20 mouse cellular contexts compared by ENCODE assay signal in genomic region chr15:82213222-82213621, GRCm38 (mm10). TPM values are rescaled to one million over a fixed set of nuclear protein-coding genes. Genes with fewer than 3 reads are reported as not detected.
A peak's percentile ranks its signal among the peaks of the same experiment; 100 is the strongest.
DNase-seq lines count a peak whose midpoint lies in the region; ATAC-seq lines count a peak whose summit lies in the region.
"Had no signal": no experiment of that assay in that cellular context is flagged by ENCODE, and none has a peak within 500 bp of the region (broad histone marks: within the 10 kb centered on the region; RNA-seq: fewer than 3 reads in every experiment).

No protein-coding gene starts in this region.

- WGBS in kidney, embryonic 16.5 days = 16% methylated on average over 4 of the region's 4 CpGs
- 6% methylated on average over 4 of the region's 4 CpGs for WGBS in limb, embryonic 13.5 days

- H3K27ac ChIP-seq in kidney, embryonic 16.5 days (ENCODE audit: low read length) = no peak overlapping the region
- H3K27ac ChIP-seq in limb, embryonic 13.5 days = no peak overlapping the region
- H3K27ac ChIP-seq: embryonic facial prominence, embryonic 15.5 days; forebrain, embryonic 13.5 days; hindbrain, embryonic 15.5 days; layer of hippocampus, adult 2 months; left cerebral cortex, adult 2 months; limb, embryonic 15.5 days had no signal

- peaks cover 16% of the 10 kb centered on the region for H3K4me1 ChIP-seq in kidney, embryonic 16.5 days (ENCODE audit: insufficient read depth, low read length)
- peaks cover 42% of the 10 kb centered on the region for H3K4me1 ChIP-seq in limb, embryonic 13.5 days

- 0 out of 2 replicates have a peak overlapping the region, but pooled peaks have one; percentile 78 for H3K4me2 ChIP-seq in kidney, embryonic 16.5 days (replicated peaks; ENCODE audit: low read depth, low read length)
- H3K4me2 ChIP-seq in limb, embryonic 13.5 days (replicated peaks) = peak overlapping the region; percentile 81; the same call in 1 of the 2 replicates

- H3K9me3 ChIP-seq in kidney, embryonic 16.5 days (ENCODE audit: low read length) = no peaks in the 10 kb centered on the region
- H3K9me3 ChIP-seq in limb, embryonic 13.5 days = no peaks in the 10 kb centered on the region
- H3K9me3 ChIP-seq: embryonic facial prominence, embryonic 15.5 days; forebrain, embryonic 13.5 days; heart, embryonic 10.5 days; hindbrain, embryonic 15.5 days; limb, embryonic 15.5 days had no signal

- no peak for ATAC-seq in kidney, embryonic 16.5 days (ENCODE audit: low FRiP score, low TSS enrichment)
- ATAC-seq in limb, embryonic 13.5 days (ENCODE audit: low FRiP score, low read depth) = no peak
- ATAC-seq: forebrain, embryonic 13.5 days had no signal

- peak; percentile 32 to 51 for DNase-seq in cerebellum, adult 18-20 months
- no peak for DNase-seq in cerebellum, postnatal 4 days (ENCODE audit: low spot score in 2 of 2)
- no peak for DNase-seq in kidney, adult 8-10 months
- peak; percentile 70 for DNase-seq in cerebellum, adult 9-10 months
- DNase-seq in adrenal gland, postnatal 25 days = no peak
- no peak for DNase-seq in spleen, postnatal 36 days (ENCODE audit: low spot score in 2 of 2)
- DNase-seq: adrenal gland, postnatal 14 days; lung, adult 2 months; right cerebral cortex, postnatal 25 days; thymus, postnatal 4 days had no signal

- no peaks in the 10 kb centered on the region for H3K36me3 ChIP-seq in kidney, embryonic 16.5 days (ENCODE audit: insufficient read depth, low read length)
- H3K36me3 ChIP-seq in limb, embryonic 13.5 days = no peaks in the 10 kb centered on the region
- H3K36me3 ChIP-seq: embryonic facial prominence, embryonic 15.5 days; heart, embryonic 10.5 days; hindbrain, embryonic 15.5 days; limb, embryonic 15.5 days had no signal

- H3K9ac ChIP-seq in kidney, embryonic 16.5 days (replicated peaks; ENCODE audit: low read length) = no peak overlapping the region
- no peak overlapping the region for H3K9ac ChIP-seq in limb, embryonic 13.5 days
- H3K9ac ChIP-seq: embryonic facial prominence, embryonic 15.5 days had no signal

- no peak overlapping the region; the same call in 1 of the 2 replicates for H3K4me3 ChIP-seq in kidney, embryonic 16.5 days (ENCODE audit: low read length)
- peak overlapping the region; percentile 53; the same call in 1 of the 2 replicates for H3K4me3 ChIP-seq in limb, embryonic 13.5 days

- H3K27me3 ChIP-seq in kidney, embryonic 16.5 days (ENCODE audit: insufficient read depth, low read length) = peaks cover 85% of the 10 kb centered on the region
- H3K27me3 ChIP-seq in limb, embryonic 13.5 days = peaks cover 94% of the 10 kb centered on the region

RNA-seq across cellular contexts. Expression of gene Shisa8, which starts 0.6 kb away (rescaled TPM):
- 0.41 and 0.62 TPM in 2 replicates for polyA plus RNA-seq in kidney, embryonic 16.5 days (2015; fragmentation: Nextera tagmentation; extraction: Ambion mirVana)
- polyA plus RNA-seq in limb, embryonic 13.5 days (2015; fragmentation: Nextera tagmentation; extraction: Ambion mirVana) = 0.15 and 0.34 TPM in 2 replicates
- total RNA-seq in adrenal gland, postnatal 25 days (2021) = 0.24 and 0.48 TPM in 2 replicates
- total RNA-seq: gastrocnemius, adult 8-10 months had no signal

RNA-seq across cellular contexts. Expression of gene Tnfrsf13c, which starts 10.9 kb away (rescaled TPM):
- 0.15 TPM in 1 of 2 replicates, not detected in the other for polyA plus RNA-seq in kidney, embryonic 16.5 days (2015; fragmentation: Nextera tagmentation; extraction: Ambion mirVana)
- 0.13 and 0.15 TPM in 2 replicates for polyA plus RNA-seq in limb, embryonic 13.5 days (2015; fragmentation: Nextera tagmentation; extraction: Ambion mirVana)
- 0.21 TPM in 1 of 2 replicates, not detected in the other for total RNA-seq in adrenal gland, postnatal 25 days (2021)
- total RNA-seq: gastrocnemius, adult 8-10 months had no signal

RNA-seq across cellular contexts. Expression of gene Cenpm, which starts 31.3 kb away (rescaled TPM):
- polyA plus RNA-seq in kidney, embryonic 16.5 days (2015; fragmentation: Nextera tagmentation; extraction: Ambion mirVana) = 65.9 and 71.2 TPM in 2 replicates
- polyA plus RNA-seq in limb, embryonic 13.5 days (2015; fragmentation: Nextera tagmentation; extraction: Ambion mirVana) = 62.5 and 62.6 TPM in 2 replicates
- total RNA-seq in adrenal gland, postnatal 25 days (2021) = 5.9 and 7.5 TPM in 2 replicates
- total RNA-seq: gastrocnemius, adult 8-10 months had no signal

RNA-seq across cellular contexts. Expression of gene 1500009C09Rik, which starts 39.0 kb away (rescaled TPM):
- polyA plus RNA-seq in kidney, embryonic 16.5 days (2015; fragmentation: Nextera tagmentation; extraction: Ambion mirVana) = not detected in 2 replicates
- not detected in 2 replicates for polyA plus RNA-seq in limb, embryonic 13.5 days (2015; fragmentation: Nextera tagmentation; extraction: Ambion mirVana)
- 0.62 TPM in 1 of 2 replicates, not detected in the other for total RNA-seq in adrenal gland, postnatal 25 days (2021)
- total RNA-seq: gastrocnemius, adult 8-10 months had no signal
- polyA plus RNA-seq: embryonic facial prominence, embryonic 15.5 days; heart, embryonic 10.5 days; limb, embryonic 15.5 days; lung, adult 2 months had no signal

Comparison
In these comparisons a context has a peak if more than half of its experiments do, and no peak if none do; other contexts are left out.
1. DNase-seq: peak in cerebellum, adult 18-20 months (2 of 2) and cerebellum, adult 9-10 months (single experiment); none in cerebellum, postnatal 4 days (0 of 2), kidney, adult 8-10 months (0 of 2), adrenal gland, postnatal 25 days (single experiment) and spleen, postnatal 36 days (0 of 2).